Mouse (Mus musculus): Measurements from ENCODE around the gene Itpk1.
A peak's percentile ranks its signal among the peaks of the same experiment; 100 is the strongest.

The Itpk1 gene

GRCm38 (mm10) chr12:102586286-102586881, 118.3 kb downstream of the Itpk1 start:
- no peak for DNase-seq

GRCm38 (mm10) chr12:102585390-102585789, 119.3 kb downstream of the Itpk1 start:
- no peak for DNase-seq

- no peak for DNase-seq
Observed at GRCm38 (mm10) chr12:102582441-102582840, 122.3 kb downstream of the Itpk1 start.

- no peak for DNase-seq
Observed at GRCm38 (mm10) chr12:102581579-102582196, 123.0 kb downstream of the Itpk1 start.

- peak; percentile 75 for DNase-seq
Observed at GRCm38 (mm10) chr12:102579041-102579440, 125.7 kb downstream of the Itpk1 start.

- DNase-seq: no peak
Observed at GRCm38 (mm10) chr12:102576659-102577398, 127.9 kb downstream of the Itpk1 start.

GRCm38 (mm10) chr12:102575541-102576329, 129.0 kb downstream of the Itpk1 start:
- no peak for DNase-seq

- DNase-seq: no peak
Observed at GRCm38 (mm10) chr12:102573036-102573435, 131.7 kb downstream of the Itpk1 start.

GRCm38 (mm10) chr12:102571666-102572065, 133.1 kb downstream of the Itpk1 start:
- no peak for DNase-seq

- no peak for DNase-seq
Observed at GRCm38 (mm10) chr12:102570734-102571133, 134.0 kb downstream of the Itpk1 start.

- DNase-seq: no peak
Observed at GRCm38 (mm10) chr12:102570111-102570510, 134.6 kb downstream of the Itpk1 start.

GRCm38 (mm10) chr12:102568219-102568618, 136.5 kb downstream of the Itpk1 start:
- no peak for DNase-seq

GRCm38 (mm10) chr12:102566951-102567350, 137.8 kb downstream of the Itpk1 start:
- DNase-seq: no peak

- DNase-seq: no peak
Observed at GRCm38 (mm10) chr12:102565086-102565485, 139.6 kb downstream of the Itpk1 start.

- DNase-seq: no peak
Observed at GRCm38 (mm10) chr12:102557372-102557771, 147.4 kb downstream of the Itpk1 start.

GRCm38 (mm10) chr12:102555850-102556249, 148.9 kb downstream of the Itpk1 start:
- no peak for DNase-seq

GRCm38 (mm10) chr12:102554721-102555516, 149.8 kb downstream of the Itpk1 start, which contains the start of gene Chga:
TSS of gene Chga (plus strand) at chr12:102554969.
- DNase-seq: peak; percentile 60

- no peak for DNase-seq
Observed at GRCm38 (mm10) chr12:102553705-102554275, 150.9 kb downstream of the Itpk1 start.

GRCm38 (mm10) chr12:102552001-102552400, 152.7 kb downstream of the Itpk1 start:
- DNase-seq: no peak

GRCm38 (mm10) chr12:102551186-102551585, 153.5 kb downstream of the Itpk1 start:
- DNase-seq: no peak

GRCm38 (mm10) chr12:102550529-102550928, 154.2 kb downstream of the Itpk1 start:
- peak; percentile 64 for DNase-seq

- no peak for DNase-seq
Observed at GRCm38 (mm10) chr12:102545122-102545521, 159.6 kb downstream of the Itpk1 start.

Data from thymus, postnatal 25 days (tissue).